Mouse (Mus musculus) midbrain, embryonic 11.5 days (tissue): ENCODE measurements around the gene Fstl1. TPM values are rescaled to one million over a fixed set of nuclear protein-coding genes. Genes with fewer than 3 reads are reported as not detected.
A peak's percentile ranks its signal among the peaks of the same experiment; 100 is the strongest.

ENCODE experiments used
- ATAC-seq: fragments of 200-750 bp; cut with Nextera tagmentation; 2 replicates; pipeline ENCODE4 v1.8.0; 2017; ENCODE audit warnings: moderate TSS enrichment, moderate library complexity; ENCODE audit not compliant: low FRiP score
- DNase-seq: peaks from one replicate; pipeline ENCODE4 v3.0.0; 2015; ENCODE audit warnings: low spot score; ENCODE audit errors: missing footprints
- H3K27ac ChIP-seq: fragments of 300-500 bp; sonication (generic); 2 replicates; pipeline ENCODE4 v1.5.1; 2014; ENCODE audit warnings: low read depth, low read length
- H3K27me3 ChIP-seq: fragments of 300-500 bp; sonication (generic); 2 replicates; pipeline ENCODE4 v1.6.1; 2014; ENCODE audit warnings: mild to moderate bottlenecking, low read length, moderate library complexity, mixed read lengths; ENCODE audit not compliant: control insufficient read depth, insufficient read depth
- H3K36me3 ChIP-seq: fragments of 300-500 bp; sonication (generic); 2 replicates; pipeline ENCODE4 v1.6.1; 2014; ENCODE audit warnings: mild to moderate bottlenecking, low read length, moderate library complexity, mixed read lengths; ENCODE audit not compliant: control insufficient read depth, insufficient read depth
- H3K4me1 ChIP-seq: fragments of 300-500 bp; sonication (generic); 2 replicates; pipeline ENCODE4 v1.6.1; 2014; ENCODE audit warnings: low read length; ENCODE audit not compliant: control insufficient read depth, insufficient read depth
- H3K4me2 ChIP-seq: fragments of 300-500 bp; sonication (generic); 2 replicates; pipeline ENCODE4 v1.6.1; 2014; ENCODE audit warnings: mild to moderate bottlenecking, moderate library complexity
- H3K4me3 ChIP-seq: fragments of 300-500 bp; sonication (generic); 2 replicates; pipeline ENCODE4 v1.5.1; 2014; ENCODE audit warnings: low read depth, low read length
- H3K9ac ChIP-seq: fragments of 300-500 bp; sonication (generic); 2 replicates; pipeline ENCODE4 v1.6.1; 2014; ENCODE audit warnings: low read length
- H3K9me3 ChIP-seq: fragments of 300-500 bp; sonication (generic); 2 replicates; pipeline ENCODE4 v1.6.1; 2016; ENCODE audit warnings: low read length; ENCODE audit not compliant: control insufficient read depth
- WGBS: fragments of 180-500 bp; shearing (Covaris S2); extraction: QIAGEN DNeasy Blood & Tissue Kit; methylation state at CpG from one replicate; pipeline ENCODE4 v1.1.7; 2014; 5-methylcytosine and 5-hydroxymethylcytosine counted together
- polyA plus RNA-seq: library from polyadenylated mRNA; unstranded; fragments of >200 nt; fragmentation: Nextera tagmentation; extraction: Ambion mirVana; gene quantifications from 2 replicates; pipeline ENCODE4 v1.2.1, GENCODE M21; 2014

Fstl1 gene
- polyA plus RNA-seq, 1 experiment from 2014 or later, result 199 TPM

DNA sequence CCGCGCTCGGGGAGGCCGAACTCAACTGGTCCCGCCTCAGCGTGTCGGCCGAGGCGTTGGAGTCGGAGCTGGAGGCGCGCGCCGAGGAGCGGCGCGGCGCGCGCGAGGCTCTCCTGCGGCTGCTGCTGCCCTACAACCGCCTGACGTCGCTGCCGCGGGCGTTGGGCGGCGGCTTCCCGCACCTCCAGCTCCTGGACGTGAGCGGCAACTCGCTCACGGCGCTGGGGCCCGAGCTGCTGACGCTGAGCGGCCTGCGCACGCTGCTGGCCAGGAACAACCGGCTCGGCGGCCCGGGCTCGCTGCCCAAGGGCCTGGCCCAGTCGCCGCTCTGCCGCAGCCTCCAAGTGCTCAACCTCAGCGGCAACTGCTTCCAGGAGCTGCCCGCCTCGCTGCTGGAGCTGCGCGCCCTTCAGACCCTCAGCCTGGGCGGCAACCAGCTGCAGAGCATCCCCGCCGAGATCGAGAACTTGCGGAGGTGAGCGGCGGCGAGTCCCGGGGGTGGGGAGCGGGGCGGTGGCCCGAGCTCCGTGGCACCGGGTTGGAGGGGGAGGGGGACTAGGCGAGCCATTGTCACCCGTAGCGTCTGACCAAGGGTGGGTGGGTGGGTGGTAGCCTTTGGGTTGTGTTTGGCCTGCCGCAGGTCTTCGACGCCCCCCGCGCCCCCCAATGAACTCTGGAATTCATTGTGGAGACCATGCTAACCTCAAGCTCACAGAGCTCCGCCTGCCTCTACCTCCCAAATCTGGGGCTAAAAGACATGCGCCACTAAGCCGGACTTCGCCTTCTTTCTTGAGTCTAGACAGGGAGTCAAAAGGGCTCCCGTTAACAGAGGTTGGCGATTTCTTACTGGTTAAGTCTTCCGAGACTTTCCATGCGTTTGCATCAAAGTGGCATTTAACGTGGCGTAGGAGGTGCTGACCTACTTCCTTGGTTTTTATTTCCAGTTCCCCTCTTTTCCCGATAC, 92.1 kb downstream of the Fstl1 start:
- WGBS, result under 1% methylated on average over 81 of the region's 87 CpGs
- Histone ChIP-seq H3K27me3 (no peaks in the 10 kb centered on the region), H3K9ac (peak overlapping the region; percentile 99), H3K9me3 (no peaks in the 10 kb centered on the region), H3K4me3 (peak overlapping the region; percentile 92), H3K4me1 (peaks cover 16% of the 10 kb centered on the region; the same call in 1 of the 2 replicates), H3K27ac (peak overlapping the region; percentile 98), H3K36me3 (no peaks in the 10 kb centered on the region), H3K4me2 (peak overlapping the region; percentile 75)
- ATAC-seq (peak; percentile 79), DNase-seq (peak; percentile 98)

DNA sequence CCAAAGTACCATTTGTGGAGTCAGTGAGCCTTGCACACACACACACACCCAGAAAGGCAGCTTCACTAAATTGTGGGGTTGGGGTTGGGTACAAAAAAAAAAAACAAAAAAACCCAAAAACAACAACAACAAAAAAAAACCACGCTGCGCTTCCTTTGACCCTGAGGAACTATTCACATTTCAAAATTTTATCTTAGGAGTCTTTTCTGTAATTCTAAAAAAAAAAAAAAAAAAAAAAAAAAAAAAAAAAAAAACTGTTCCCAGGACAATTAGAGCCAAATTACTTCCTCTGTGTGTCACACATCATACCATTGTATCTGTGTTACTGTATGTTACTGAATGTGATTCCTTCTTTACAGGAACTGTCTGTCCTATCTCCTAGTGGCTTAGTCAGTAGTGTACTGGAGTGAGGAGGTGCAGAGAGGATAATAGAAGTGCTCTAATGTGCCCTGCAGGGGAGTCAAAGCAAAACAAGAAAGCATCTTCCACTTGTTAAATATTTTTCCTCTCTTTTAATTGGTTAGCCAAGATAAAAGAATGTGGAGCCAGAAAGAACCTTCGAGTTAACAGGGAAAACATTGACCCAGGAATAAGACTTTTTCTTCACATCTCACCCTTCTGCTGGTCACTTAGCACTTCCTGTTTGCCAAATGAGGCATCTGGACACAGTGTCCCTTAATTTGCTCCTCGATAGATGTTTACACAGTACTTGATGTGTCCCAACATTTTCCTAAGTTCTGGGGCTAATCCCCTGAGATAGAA, 93.0 kb downstream of the Fstl1 start:
- Histone ChIP-seq H3K4me3 (peak overlapping the region; percentile 92), H3K27ac (peak overlapping the region; percentile 98), H3K36me3 (no peaks in the 10 kb centered on the region), H3K9ac (peak overlapping the region; percentile 99), H3K27me3 (no peaks in the 10 kb centered on the region), H3K4me2 (peak overlapping the region; percentile 75), H3K4me1 (peaks cover 16% of the 10 kb centered on the region; the same call in 1 of the 2 replicates), H3K9me3 (no peaks in the 10 kb centered on the region)
- WGBS, result 42% methylated on average over 4 of the region's 4 CpGs
- no peak for ATAC-seq
- DNase-seq, result peak; percentile 89

DNA sequence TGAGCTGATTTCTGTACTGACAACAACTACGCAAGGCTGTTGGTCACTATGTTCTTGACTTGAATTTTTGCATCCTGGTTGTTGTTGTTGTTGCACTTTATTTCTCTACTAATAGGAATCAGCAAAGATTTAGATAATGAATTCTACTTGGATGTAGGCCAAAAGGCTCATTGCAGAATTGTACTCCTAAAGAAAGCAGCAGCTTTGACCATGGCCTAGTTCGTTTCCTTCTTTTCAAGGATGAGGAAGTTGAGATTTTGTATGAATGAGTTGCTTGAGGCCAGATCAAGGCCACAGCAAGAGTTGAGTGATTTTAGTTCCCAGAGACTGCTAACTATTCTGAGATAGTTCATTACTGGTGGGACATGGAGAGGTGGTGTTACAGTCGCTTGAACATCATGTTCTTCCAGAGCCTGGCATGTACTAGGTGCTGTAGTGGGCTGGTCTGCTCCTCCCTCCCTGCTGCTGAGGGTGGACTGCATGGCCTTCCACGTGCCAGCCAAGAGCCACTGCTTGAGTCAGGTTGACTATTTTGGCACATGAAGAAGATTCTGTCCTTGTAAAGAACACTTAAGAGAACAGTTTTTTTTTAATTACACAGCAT, 94.5 kb downstream of the Fstl1 start:
- peaks cover 16% of the 10 kb centered on the region; the same call in 1 of the 2 replicates for H3K4me1 ChIP-seq
- H3K4me2 ChIP-seq, result no peak overlapping the region
- H3K27ac ChIP-seq, result no peak overlapping the region
- H3K27me3 ChIP-seq, result no peaks in the 10 kb centered on the region
- DNase-seq (no peak), ATAC-seq (no peak)
- 97% methylated on average over 4 of the region's 4 CpGs for WGBS
- H3K9ac ChIP-seq, result no peak overlapping the region
- H3K9me3 ChIP-seq, result no peaks in the 10 kb centered on the region
- no peaks in the 10 kb centered on the region for H3K36me3 ChIP-seq
- no peak overlapping the region for H3K4me3 ChIP-seq

DNA sequence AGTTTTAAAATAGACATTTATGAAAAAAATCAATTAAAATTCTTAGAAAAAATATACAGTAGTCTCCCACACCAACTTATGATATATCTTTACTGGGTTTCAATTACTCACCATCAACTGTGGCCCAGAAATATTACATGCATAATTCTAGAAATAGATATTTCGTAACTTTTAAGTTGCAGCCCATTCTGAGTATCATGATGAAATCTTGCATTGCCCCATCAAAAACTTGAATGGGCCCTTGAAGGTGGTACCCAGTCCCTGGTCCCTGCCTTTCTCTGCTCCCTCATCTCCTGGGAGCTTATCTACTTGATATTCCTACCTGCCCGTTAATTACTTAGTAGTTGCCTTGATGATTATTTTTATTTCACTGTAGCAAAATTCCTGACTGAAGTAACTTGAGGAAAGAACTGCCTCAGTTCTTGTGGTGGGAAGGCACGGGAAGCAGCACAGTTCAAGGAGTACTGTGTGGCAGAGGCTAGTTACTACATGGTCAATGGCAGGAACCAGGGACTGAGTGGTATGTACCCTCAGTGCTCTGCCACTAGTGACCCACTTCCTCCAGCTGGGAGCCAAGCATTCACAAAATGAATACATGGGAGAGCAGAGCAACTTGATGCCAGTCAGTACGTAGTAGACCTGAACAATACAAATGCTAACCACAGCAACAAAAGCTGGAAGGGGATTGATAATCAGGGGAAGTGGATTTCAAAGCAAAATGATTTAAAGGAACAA, 98.0 kb downstream of the Fstl1 start:
- Histone ChIP-seq H3K4me2 (no peak overlapping the region), H3K9me3 (no peaks in the 10 kb centered on the region), H3K36me3 (peaks cover 2% of the 10 kb centered on the region; the same call in 1 of the 2 replicates), H3K27me3 (no peaks in the 10 kb centered on the region), H3K4me1 (peaks cover 9% of the 10 kb centered on the region; the same call in 1 of the 2 replicates), H3K4me3 (no peak overlapping the region), H3K9ac (no peak overlapping the region), H3K27ac (no peak overlapping the region)
- ATAC-seq (no peak), DNase-seq (no peak)
- WGBS, result 83% methylated on average over 4 of the region's 4 CpGs

DNA sequence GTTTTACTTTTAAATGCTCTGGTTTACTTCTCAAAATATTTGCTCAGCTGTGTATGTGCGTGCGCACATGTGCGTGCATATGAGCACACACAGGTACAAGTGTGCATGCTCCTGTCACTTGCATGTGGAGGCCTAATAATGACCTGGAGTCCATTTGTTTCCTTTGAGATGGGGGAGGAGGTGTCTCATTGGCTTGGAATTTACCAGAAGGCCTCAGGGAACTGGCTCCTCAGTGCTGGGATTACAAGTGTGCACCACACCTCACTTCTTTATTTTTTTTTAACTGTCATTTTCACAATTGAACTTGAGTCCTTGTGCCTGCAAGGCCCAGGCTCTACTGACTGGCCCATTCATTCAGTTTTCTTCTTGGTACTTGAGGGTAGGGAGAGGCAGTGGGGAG, 100.7 kb downstream of the Fstl1 start:
- Histone ChIP-seq H3K9me3 (no peaks in the 10 kb centered on the region), H3K9ac (no peak overlapping the region), H3K4me3 (no peak overlapping the region), H3K36me3 (peaks cover 7% of the 10 kb centered on the region; the same call in 1 of the 2 replicates), H3K4me1 (no peaks in the 10 kb centered on the region), H3K4me2 (no peak overlapping the region), H3K27ac (no peak overlapping the region), H3K27me3 (no peaks in the 10 kb centered on the region)
- DNase-seq (no peak), ATAC-seq (no peak)
- WGBS, result 98% methylated on average over 3 of the region's 3 CpGs

DNA sequence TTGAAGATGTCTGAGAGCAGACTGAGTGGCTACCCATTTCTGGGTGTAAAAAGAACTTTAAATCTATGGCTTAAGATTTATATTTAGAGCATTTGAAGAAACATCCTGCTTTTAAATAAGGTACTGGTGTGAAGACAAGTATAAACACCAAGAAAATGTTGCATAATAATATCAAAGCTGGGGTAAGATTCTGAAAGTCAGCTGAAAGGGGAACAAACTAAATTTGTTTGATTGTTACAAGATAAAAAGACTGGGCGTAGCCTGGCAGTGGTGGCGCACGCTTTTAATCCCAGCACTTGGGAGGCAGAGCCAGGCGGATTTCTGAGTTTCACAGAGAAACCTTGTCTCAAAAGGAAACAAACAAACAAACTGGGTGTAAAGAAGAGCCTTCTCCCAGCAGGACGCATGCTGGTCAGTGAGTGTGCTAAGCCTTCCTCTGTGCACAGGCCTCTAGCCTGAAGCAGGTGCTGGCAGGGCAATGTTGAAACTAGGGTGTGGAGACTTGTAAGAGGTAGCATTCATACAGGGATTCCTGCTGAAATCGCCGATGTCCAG, 102.4 kb downstream of the Fstl1 start:
- no peak overlapping the region for H3K4me3 ChIP-seq
- H3K9me3 ChIP-seq, result no peaks in the 10 kb centered on the region
- no peak overlapping the region for H3K9ac ChIP-seq
- no peak overlapping the region for H3K4me2 ChIP-seq
- DNase-seq (no peak), ATAC-seq (no peak)
- peaks cover 14% of the 10 kb centered on the region; the same call in 1 of the 2 replicates for H3K36me3 ChIP-seq
- no peaks in the 10 kb centered on the region for H3K4me1 ChIP-seq
- H3K27me3 ChIP-seq, result no peaks in the 10 kb centered on the region
- no peak overlapping the region for H3K27ac ChIP-seq
- WGBS, result 90% methylated on average over 7 of the region's 7 CpGs

DNA sequence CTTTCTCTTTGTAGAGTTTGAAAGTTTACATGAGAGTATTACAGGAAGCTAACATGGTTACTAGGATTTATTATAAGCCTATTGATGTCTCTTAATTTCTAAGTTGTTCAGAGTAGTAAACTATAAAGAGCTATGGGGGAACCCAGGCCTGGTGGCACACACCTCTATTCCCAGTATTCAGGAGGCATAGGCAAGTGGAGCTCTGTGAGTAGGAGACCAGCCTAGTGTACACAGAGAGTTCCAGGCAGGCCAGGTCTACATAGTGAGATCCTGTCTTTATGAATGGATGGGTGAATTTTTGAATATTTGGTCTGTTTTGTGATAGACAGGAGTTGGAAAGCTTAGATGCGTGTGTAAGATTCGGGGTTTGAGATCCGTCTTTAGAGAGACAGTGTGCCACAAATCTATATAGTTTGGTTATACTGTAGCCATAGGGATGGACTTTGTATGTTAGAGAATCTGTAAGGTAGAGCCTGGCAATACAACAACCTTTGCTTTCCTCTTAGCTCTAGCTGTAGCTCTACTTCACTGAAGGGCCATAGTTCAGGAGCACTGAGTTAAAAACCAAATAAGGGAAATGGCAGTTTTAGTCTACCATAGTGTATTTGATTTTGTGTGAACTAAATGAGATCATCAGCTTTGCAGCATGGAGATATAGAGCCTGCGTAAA, 103.2 kb downstream of the Fstl1 start:
- H3K9ac ChIP-seq, result no peak overlapping the region
- no peak overlapping the region for H3K4me2 ChIP-seq
- no peak overlapping the region for H3K27ac ChIP-seq
- no peak overlapping the region for H3K4me3 ChIP-seq
- DNase-seq, result no peak
- ATAC-seq, result no peak
- no peaks in the 10 kb centered on the region for H3K27me3 ChIP-seq
- peaks cover 14% of the 10 kb centered on the region; the same call in 1 of the 2 replicates for H3K36me3 ChIP-seq
- no peaks in the 10 kb centered on the region for H3K9me3 ChIP-seq
- no peaks in the 10 kb centered on the region for H3K4me1 ChIP-seq
- WGBS, result 97% methylated on average over 4 of the region's 4 CpGs

DNA sequence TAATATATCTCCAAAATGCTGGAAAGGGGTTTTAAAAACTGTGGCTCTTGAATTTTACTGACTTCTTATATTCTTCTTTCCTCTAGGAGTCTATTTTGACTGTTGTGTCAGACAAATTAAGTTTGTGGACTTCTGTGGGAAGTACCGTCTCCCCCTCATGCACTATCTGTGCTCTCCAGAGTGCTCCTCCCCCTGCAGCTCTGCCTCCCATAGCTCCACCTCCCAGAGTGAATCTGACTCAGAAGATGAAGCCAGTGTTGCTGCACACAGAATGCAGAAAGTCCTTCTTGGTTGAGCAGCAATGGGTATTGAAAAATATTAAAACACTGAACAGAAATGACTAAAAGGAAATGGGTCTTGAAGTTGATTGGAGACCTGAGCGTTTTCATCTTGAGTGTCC, 104.5 kb downstream of the Fstl1 start:
- WGBS, result 85% methylated on average over 2 of the region's 2 CpGs

More for the DNA sequence above, 104.5 kb downstream of the Fstl1 start:
- no peak overlapping the region for H3K27ac ChIP-seq
- H3K4me1 ChIP-seq, result no peaks in the 10 kb centered on the region
- peaks cover 14% of the 10 kb centered on the region; the same call in 1 of the 2 replicates for H3K36me3 ChIP-seq
- no peaks in the 10 kb centered on the region for H3K9me3 ChIP-seq
- H3K9ac ChIP-seq, result no peak overlapping the region
- no peak for ATAC-seq
- H3K4me2 ChIP-seq, result no peak overlapping the region
- no peak overlapping the region for H3K4me3 ChIP-seq
- no peak for DNase-seq
- no peaks in the 10 kb centered on the region for H3K27me3 ChIP-seq
